Mouse (Mus musculus): ENCODE measurements around the gene Olfr1263.

- TF ChIP-seq POLR2A (IDR thresholded peaks at IDR 0.05; ENCODE audit: insufficient read depth, low read depth, low read length): no peak
- TF ChIP-seq CTCF (IDR thresholded peaks at IDR 0.05; ENCODE audit: insufficient read depth, low read depth, low read length): no peak
Observed at GRCm38 (mm10) chr2:90025477-90025876, 13.5 kb downstream of the Olfr1263 start, which contains the start of gene Olfr1264.

Data from olfactory bulb, adult 2 months (tissue).